Mouse (Mus musculus) lung, adult 2 months (tissue): ENCODE results near the gene Sigirr.
A peak's percentile ranks its signal among the peaks of the same experiment; 100 is the strongest.

ENCODE experiments used
- CTCF ChIP-seq: fragments of 200-500 bp; IDR thresholded peaks from 2 replicates; pipeline ENCODE4 v1.5.1; 2011; ENCODE audit warnings: mild to moderate bottlenecking, low read length, control low read depth; ENCODE audit not compliant: insufficient read depth
- POLR2A ChIP-seq: fragments of 200-500 bp; IDR thresholded peaks from 2 replicates; pipeline ENCODE4 v1.6.1; 2011; ENCODE audit warnings: low read depth, mild to moderate bottlenecking, control low read depth, low read length, borderline replicate concordance; ENCODE audit errors: extremely low read depth

DNA sequence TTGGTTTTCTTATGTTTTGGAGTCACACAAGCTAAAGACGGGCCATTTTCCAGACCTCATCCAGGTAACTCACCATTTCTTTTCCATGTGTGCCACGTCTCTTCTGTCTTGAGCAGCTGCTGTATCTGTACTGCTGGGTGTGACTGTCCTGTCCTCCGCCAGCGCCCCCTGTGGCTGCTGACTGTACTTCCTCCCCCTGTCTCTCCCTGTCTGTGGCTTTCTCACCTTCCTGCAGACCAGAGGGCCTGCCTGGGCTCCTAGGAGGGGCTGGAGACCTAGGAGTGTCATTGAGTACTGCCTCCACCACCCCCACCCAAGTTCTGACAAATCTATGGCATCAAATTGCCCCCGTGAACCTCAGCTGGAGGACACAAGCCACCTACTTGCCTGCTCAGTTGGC lies 42.7 kb upstream of the Sigirr start:
- TF ChIP-seq POLR2A (no peak), CTCF (peak; percentile 47)
